Mouse (Mus musculus) hindbrain, embryonic 16.5 days (tissue): ENCODE results near the gene Psma7. TPM values are rescaled to one million over a fixed set of nuclear protein-coding genes. Genes with fewer than 3 reads are reported as not detected.

Experiments used
- ATAC-seq: fragments of 200-750 bp; cut with Nextera tagmentation; 2 replicates; pipeline ENCODE4 v1.8.0; 2017; ENCODE audit warnings: moderate TSS enrichment, moderate library complexity
- H3K27ac ChIP-seq: fragments of 300-500 bp; sonication (generic); 2 replicates; pipeline ENCODE4 v1.5.1; 2014; ENCODE audit warnings: low read depth, mild to moderate bottlenecking, control low read depth, low read length, moderate library complexity
- H3K27me3 ChIP-seq: fragments of 300-500 bp; sonication (generic); replicated peaks from 2 replicates; pipeline ENCODE4 v1.6.1; 2014; ENCODE audit warnings: low read length; ENCODE audit not compliant: control insufficient read depth, insufficient read depth
- H3K36me3 ChIP-seq: fragments of 300-500 bp; sonication (generic); 2 replicates; pipeline ENCODE4 v1.6.1; 2014; ENCODE audit warnings: mild to moderate bottlenecking, low read length, moderate library complexity, mixed read lengths; ENCODE audit not compliant: control insufficient read depth, insufficient read depth
- H3K4me1 ChIP-seq: fragments of 300-500 bp; sonication (generic); 2 replicates; pipeline ENCODE4 v1.6.1; 2014; ENCODE audit warnings: low read depth, low read length; ENCODE audit not compliant: control insufficient read depth, insufficient read depth
- H3K4me2 ChIP-seq: fragments of 300-500 bp; sonication (generic); 2 replicates; pipeline ENCODE4 v1.6.1; 2014; ENCODE audit warnings: mild to moderate bottlenecking, low read length, control low read depth, moderate library complexity
- H3K4me3 ChIP-seq: fragments of 300-500 bp; sonication (generic); 2 replicates; pipeline ENCODE4 v1.5.1; 2014; ENCODE audit warnings: mild to moderate bottlenecking, low read length, control low read depth, moderate library complexity
- H3K9ac ChIP-seq: fragments of 300-500 bp; sonication (generic); 2 replicates; pipeline ENCODE4 v1.6.1; 2014; ENCODE audit warnings: low read depth, mild to moderate bottlenecking, control low read depth, low read length, moderate library complexity
- H3K9me3 ChIP-seq: fragments of 300-500 bp; sonication (generic); 2 replicates; pipeline ENCODE4 v1.6.1; 2014; ENCODE audit warnings: mild to moderate bottlenecking, low read length, moderate library complexity; ENCODE audit not compliant: control insufficient read depth
- WGBS: fragments of 180-500 bp; shearing (Covaris S2); extraction: QIAGEN DNeasy Blood & Tissue Kit; methylation state at CpG from one replicate; pipeline ENCODE4 v1.1.7; 2014; 5-methylcytosine and 5-hydroxymethylcytosine counted together
- polyA plus RNA-seq: library from polyadenylated mRNA; unstranded; fragments of >200 nt; fragmentation: Nextera tagmentation; extraction: Ambion mirVana; gene quantifications from 2 replicates; pipeline ENCODE4 v1.2.1, GENCODE M21; 2015

Psma7 gene
- polyA plus RNA-seq, 1 experiment from 2014 or later, result 534 TPM

DNA sequence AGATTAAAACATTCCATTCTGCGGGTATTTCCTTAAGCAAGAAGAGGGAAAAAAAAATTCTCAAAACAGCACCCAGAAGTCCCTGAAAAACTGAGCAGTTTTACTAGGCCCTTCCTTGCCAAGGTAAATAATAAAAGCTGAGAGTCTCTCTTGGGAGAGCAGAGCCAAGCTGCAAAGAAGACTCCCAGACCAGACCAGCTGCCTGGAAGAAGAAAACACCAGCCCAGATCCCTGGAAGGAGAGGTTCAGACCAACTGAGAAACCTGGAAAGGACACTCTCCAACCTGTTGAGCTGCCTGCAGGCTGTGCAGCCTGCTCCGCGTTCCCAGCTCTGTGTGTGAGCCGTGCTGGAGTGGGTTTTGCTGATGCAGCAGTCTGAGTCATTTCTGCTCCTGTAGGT, 24.6 kb downstream of the Psma7 start:
- H3K27me3 ChIP-seq, result peaks cover 4% of the 10 kb centered on the region
- no peaks in the 10 kb centered on the region for H3K36me3 ChIP-seq
- H3K9me3 ChIP-seq, result no peaks in the 10 kb centered on the region
- no peak overlapping the region for H3K9ac ChIP-seq
- H3K4me3 ChIP-seq, result no peak overlapping the region
- peaks cover 2% of the 10 kb centered on the region for H3K4me1 ChIP-seq
- 66% methylated on average over 4 of the region's 4 CpGs for WGBS
- ATAC-seq, result no peak
- no peak overlapping the region for H3K4me2 ChIP-seq
- H3K27ac ChIP-seq, result no peak overlapping the region

DNA sequence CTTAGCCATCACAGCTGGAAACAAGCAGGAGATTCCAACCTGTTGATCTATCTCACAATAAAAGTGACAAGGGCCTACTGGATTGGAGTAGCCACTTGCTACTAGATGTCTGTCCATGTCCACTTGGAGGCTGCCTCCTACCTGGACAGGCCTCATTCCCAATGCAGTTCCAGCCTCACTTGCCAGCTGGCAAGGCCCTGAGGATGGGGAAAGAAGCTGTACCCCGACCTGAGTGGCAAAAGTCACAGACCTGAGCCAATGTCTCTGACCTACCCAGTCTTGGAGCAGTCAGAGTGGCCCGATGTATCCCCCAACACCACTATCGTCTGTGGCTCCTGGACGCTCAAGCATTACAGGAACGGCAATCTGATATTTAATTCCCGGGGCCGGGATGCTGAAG, 28.5 kb downstream of the Psma7 start:
- no peak overlapping the region for H3K27ac ChIP-seq
- H3K9ac ChIP-seq, result no peak overlapping the region
- H3K27me3 ChIP-seq, result no peaks in the 10 kb centered on the region
- ATAC-seq, result no peak
- no peaks in the 10 kb centered on the region for H3K36me3 ChIP-seq
- 91% methylated on average over 7 of the region's 7 CpGs for WGBS
- no peak overlapping the region for H3K4me3 ChIP-seq
- H3K4me1 ChIP-seq, result no peaks in the 10 kb centered on the region
- no peak overlapping the region for H3K4me2 ChIP-seq
- no peaks in the 10 kb centered on the region for H3K9me3 ChIP-seq

DNA sequence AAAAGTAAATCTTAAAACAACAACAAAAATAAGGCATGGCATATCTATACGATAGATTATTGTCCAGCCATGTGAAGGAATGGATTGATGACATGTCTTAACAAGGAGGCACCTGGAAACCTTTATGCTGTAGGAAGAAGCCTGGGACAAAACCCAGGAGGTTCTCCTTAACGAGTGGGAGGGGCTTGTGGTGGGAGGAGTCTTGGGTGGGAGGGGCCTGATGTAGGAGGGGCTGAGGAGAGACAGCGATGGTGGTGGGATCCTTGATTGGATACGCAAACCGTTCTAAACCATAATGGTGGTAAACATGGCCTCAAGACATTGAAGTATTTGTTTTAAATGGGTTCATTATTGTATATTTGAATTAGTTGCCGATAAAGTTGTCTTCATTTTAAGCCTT, 30.9 kb downstream of the Psma7 start:
- no peak overlapping the region for H3K27ac ChIP-seq
- no peaks in the 10 kb centered on the region for H3K27me3 ChIP-seq
- H3K4me1 ChIP-seq, result no peaks in the 10 kb centered on the region
- no peaks in the 10 kb centered on the region for H3K36me3 ChIP-seq
- H3K9me3 ChIP-seq, result no peaks in the 10 kb centered on the region
- no peak overlapping the region for H3K4me2 ChIP-seq
- WGBS, result 90% methylated on average over 6 of the region's 6 CpGs
- no peak overlapping the region for H3K9ac ChIP-seq
- ATAC-seq, result no peak
- H3K4me3 ChIP-seq, result no peak overlapping the region

DNA sequence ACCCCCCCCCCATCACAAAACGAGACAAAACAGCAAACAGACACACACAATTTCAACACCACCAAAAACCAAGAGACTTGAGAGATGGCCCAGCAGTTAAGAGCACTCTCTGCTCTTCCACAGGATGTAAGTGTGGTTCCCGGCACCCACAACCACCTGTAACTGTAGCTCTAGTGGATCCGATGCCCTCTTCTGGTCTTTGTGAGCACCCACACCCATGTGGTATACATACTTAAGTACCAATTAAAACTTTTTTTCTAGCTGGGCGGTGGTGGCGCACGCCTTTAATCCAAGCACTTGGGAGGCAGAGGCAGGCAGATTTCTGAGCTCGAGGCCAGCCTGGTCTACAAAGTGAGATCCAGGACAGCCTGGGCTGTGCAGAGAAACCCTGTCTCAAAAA, 31.5 kb downstream of the Psma7 start:
- H3K36me3 ChIP-seq, result no peaks in the 10 kb centered on the region
- no peak overlapping the region for H3K4me2 ChIP-seq
- H3K9me3 ChIP-seq, result no peaks in the 10 kb centered on the region
- WGBS, result 93% methylated on average over 7 of the region's 7 CpGs
- H3K27me3 ChIP-seq, result no peaks in the 10 kb centered on the region
- no peak for ATAC-seq
- H3K4me1 ChIP-seq, result no peaks in the 10 kb centered on the region
- H3K9ac ChIP-seq, result no peak overlapping the region
- no peak overlapping the region for H3K4me3 ChIP-seq
- no peak overlapping the region for H3K27ac ChIP-seq

DNA sequence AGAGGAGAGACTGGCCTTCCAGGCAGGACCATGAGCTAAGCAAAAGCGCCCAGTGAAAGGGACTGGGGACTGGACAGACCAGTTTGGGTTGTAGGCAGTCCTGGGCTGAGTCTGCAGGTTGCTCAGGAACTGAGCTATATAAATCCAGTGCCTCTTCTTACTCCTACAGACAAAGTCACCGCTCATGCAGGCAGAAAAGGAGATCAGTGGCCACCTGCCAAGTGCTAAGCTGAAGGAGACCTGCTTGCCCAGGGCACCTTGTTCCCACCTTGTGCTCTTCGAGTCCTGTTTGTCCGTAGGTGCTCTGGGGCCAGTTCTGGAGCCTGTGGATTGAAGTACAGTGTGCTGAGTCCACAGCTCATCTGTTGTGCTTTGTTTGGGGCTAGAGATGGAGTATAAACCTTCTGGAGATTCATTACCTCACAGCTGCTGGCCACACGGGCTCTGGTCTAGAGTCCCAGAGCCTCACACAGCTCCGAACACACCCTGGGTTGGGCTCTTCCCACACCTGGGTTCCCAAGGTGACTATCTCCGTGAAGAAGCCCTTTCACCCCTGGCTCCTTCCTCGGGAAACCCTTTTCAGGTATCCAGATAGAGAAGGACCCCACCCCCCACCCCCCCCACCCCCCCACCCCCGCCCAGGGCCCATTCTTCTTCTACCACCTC, 35.7 kb downstream of the Psma7 start:
- no peak overlapping the region for H3K9ac ChIP-seq
- H3K27me3 ChIP-seq, result no peaks in the 10 kb centered on the region
- H3K27ac ChIP-seq, result no peak overlapping the region
- H3K4me2 ChIP-seq, result no peak overlapping the region
- no peak for ATAC-seq
- H3K4me1 ChIP-seq, result no peaks in the 10 kb centered on the region
- no peak overlapping the region for H3K4me3 ChIP-seq
- 59% methylated on average over 8 of the region's 9 CpGs for WGBS
- no peaks in the 10 kb centered on the region for H3K36me3 ChIP-seq
- no peaks in the 10 kb centered on the region for H3K9me3 ChIP-seq

DNA sequence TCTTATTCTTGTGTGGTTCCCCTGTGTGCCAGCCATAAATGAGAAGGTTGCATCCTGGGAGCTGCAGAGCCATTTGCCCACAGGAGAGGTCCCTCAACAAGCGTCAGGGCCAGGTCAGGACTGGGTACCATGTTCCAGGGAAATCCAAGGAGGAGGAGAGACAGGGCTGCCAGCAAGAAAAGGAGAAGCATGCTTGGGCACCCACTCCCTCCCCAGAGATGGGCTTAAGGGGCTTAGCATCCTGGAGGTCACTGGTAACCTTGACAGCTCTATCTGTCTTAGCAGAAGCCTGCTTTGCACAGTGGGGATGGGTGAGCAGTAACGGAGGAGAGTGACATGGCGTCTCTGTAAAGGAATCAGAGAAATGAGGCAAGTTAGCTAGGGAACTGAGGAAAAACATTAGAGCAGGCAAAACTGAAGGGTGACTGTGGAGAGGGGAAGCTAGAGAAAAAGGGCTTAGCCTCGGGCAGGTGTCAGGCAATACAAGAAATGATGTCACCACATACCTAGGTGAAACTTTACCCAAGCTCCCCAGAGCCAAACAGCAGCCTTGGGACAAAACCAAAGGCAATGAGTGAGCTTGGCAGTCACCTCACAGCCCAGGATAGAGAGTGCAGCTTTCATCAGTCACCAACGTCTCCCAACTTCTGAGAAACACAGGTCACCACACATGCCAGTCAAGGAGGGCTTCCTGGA, 36.4 kb downstream of the Psma7 start:
- 66% methylated on average over 5 of the region's 5 CpGs for WGBS

DNA sequence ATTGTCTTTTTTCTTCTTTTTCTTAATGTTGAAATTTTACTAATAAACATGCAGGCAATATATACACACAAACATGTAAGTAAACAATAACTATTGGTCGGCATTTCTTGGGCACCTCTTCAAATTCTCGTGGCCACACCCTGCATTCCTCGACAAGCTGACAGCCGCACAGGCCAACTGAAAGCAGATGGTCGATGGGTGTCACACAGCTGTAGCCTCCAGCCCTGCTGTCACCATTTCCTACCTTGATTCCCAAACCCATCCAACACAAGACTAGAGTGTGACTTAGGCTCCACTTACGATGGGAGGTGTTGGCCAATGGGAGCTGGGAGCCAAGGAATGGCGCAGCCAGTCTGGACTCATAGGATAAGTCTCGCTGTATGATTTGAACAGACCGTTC, 40.6 kb downstream of the Psma7 start:
- Histone ChIP-seq H3K4me2 (no peak overlapping the region), H3K27ac (no peak overlapping the region), H3K9me3 (no peaks in the 10 kb centered on the region), H3K4me1 (no peaks in the 10 kb centered on the region), H3K36me3 (no peaks in the 10 kb centered on the region), H3K4me3 (no peak overlapping the region), H3K9ac (no peak overlapping the region), H3K27me3 (no peaks in the 10 kb centered on the region)
- ATAC-seq, result no peak
- 90% methylated on average over 9 of the region's 9 CpGs for WGBS

More for the DNA sequence above, 36.4 kb downstream of the Psma7 start:
- H3K4me1 ChIP-seq, result no peaks in the 10 kb centered on the region
- ATAC-seq, result no peak
- no peaks in the 10 kb centered on the region for H3K9me3 ChIP-seq
- no peaks in the 10 kb centered on the region for H3K27me3 ChIP-seq
- H3K4me2 ChIP-seq, result no peak overlapping the region
- no peak overlapping the region for H3K4me3 ChIP-seq
- no peak overlapping the region for H3K9ac ChIP-seq
- H3K27ac ChIP-seq, result no peak overlapping the region
- no peaks in the 10 kb centered on the region for H3K36me3 ChIP-seq

DNA sequence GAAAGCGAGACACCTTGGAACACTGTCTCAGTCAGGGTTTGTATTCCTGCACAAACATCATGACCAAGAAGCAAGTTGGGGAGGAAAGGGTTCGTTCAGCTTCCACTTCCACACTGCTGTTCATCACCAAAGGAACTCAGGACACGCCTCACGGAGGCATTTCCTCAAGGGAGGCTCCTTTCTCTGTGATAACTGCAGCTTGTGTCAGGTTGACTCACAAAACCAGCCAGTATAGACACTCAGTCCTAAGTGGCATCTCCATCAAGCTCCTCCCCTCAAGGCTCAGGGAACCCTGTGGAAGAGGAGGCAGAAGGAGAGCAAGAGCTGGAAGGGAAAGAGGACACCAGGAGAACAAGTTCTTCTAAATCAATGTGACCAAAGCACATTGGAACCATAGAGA, 43.8 kb downstream of the Psma7 start:
- no peaks in the 10 kb centered on the region for H3K9me3 ChIP-seq
- no peak overlapping the region for H3K27ac ChIP-seq
- H3K4me2 ChIP-seq, result no peak overlapping the region
- H3K9ac ChIP-seq, result no peak overlapping the region
- ATAC-seq, result no peak
- H3K4me1 ChIP-seq, result no peaks in the 10 kb centered on the region
- H3K27me3 ChIP-seq, result no peaks in the 10 kb centered on the region
- H3K36me3 ChIP-seq, result no peaks in the 10 kb centered on the region
- WGBS, result 80% methylated on average over 4 of the region's 4 CpGs
- H3K4me3 ChIP-seq, result no peak overlapping the region

DNA sequence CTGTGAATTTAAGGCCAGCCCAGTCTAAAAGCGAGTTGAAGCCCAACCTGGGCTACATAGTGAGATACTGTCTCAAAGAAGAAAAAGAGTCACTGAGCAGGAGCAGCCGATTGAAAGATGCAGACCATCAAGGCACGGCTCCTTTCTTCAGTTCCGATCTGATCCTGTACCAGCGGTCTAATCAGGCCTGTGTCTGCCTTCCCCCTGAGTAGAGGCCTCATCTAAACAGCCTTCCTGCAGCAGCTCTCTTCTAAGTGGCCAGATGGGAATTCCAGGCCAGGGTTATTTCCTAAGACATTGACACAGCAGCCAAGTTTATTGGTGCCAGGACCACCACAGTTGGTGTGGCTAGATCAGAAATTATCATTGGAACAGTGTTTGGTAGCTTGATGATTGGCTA, 49.2 kb downstream of the Psma7 start:
- 82% methylated on average over 5 of the region's 5 CpGs for WGBS
- ATAC-seq, result no peak

More for the DNA sequence above, 49.2 kb downstream of the Psma7 start:
- Histone ChIP-seq H3K9me3 (no peaks in the 10 kb centered on the region), H3K4me1 (no peaks in the 10 kb centered on the region), H3K9ac (no peak overlapping the region), H3K4me3 (no peak overlapping the region), H3K4me2 (no peak overlapping the region), H3K36me3 (no peaks in the 10 kb centered on the region), H3K27me3 (no peaks in the 10 kb centered on the region), H3K27ac (no peak overlapping the region)
